Mouse (Mus musculus) liver, adult 10 weeks (tissue): ENCODE results near the gene Dimt1. TPM values are rescaled to one million over a fixed set of nuclear protein-coding genes. Genes with fewer than 3 reads are reported as not detected.

Experiments
- polyA plus RNA-seq: library from polyadenylated mRNA; stranded (reverse); fragments of 350-450 nt; fragmentation: Illumina TruSeq; extraction: RNeasy Lipid Tissue Mini Kit (QIAGEN cat#74804); gene quantifications from one replicate; pipeline ENCODE4 v1.2.3, GENCODE M21; 2014; ENCODE audit warnings: low read depth, low replicate concordance

Dimt1 gene
- 6.5 TPM for polyA plus RNA-seq

GRCm38 (mm10) chr13:106946594-106947540 is at the start of gene Dimt1:
Gene Dimt1, plus strand, starts transcription at chr13:106947127.

DNA sequence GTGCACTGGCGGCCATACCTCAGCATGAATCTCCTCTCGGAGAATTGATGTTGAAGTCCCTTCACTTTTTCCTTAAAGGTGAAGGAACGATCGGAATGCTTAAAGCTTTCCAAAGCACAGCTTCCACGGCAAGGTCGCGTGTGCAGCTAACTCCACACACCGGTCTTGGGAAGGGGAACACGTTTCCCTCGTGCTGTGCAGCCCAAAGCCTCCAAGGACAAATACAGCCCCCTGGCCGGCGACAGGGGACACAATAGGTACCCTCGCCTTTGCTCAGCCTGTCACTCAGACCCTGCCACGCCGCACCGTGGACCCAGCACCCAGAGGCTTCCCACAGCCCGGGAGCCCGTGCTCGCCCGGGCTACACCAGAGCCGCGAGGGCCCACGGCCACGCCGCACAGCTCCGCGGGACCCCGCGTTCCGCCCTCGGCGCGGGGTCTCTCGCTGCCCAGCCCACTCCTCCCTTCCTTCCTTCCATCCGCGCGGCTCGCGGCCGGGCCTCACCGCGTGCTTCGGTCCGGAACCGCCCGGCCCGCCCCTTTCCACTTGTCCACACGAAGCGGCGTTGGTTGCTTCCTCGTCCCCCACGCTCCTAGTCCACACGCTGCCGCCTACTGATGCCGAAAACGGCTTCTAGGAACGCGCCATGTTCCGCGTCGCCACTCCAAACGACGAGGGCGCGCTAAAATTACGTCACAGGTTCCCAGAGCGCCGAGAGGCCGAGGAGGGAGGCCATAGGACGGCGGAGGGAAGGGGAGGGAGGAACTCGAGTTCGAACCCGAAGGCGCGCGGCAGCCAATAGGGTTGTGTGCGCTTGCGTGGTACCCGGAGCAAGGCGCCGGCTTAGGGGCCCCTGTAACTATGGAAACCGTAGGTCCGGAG is 10.4 kb upstream of the Dimt1 start, which contains the start of gene Ipo11:
Gene Ipo11, minus strand, starts transcription at position 703 of the 882 bp plus-strand sequence.

Other genes starting within 250 kb of the Dimt1 start
- 24.1 TPM for gene Ipo11, start 10.2 kb upstream of the Dimt1 start, polyA plus RNA-seq
- 11.8 TPM for gene Kif2a, start 75.0 kb downstream of the Dimt1 start, polyA plus RNA-seq